Mouse (Mus musculus) CH12.LX (cell line): ENCODE data around the gene Col4a1. TPM values are rescaled to one million over a fixed set of nuclear protein-coding genes. Genes with fewer than 3 reads are reported as not detected.

ENCODE experiments used
- DNase-seq: peaks from one replicate; pipeline ENCODE4 v3.0.0-alpha.2; 2013; ENCODE audit errors: extremely low read depth
- H3K27ac ChIP-seq: 2 replicates; pipeline ENCODE4 v1.5.1; 2012; ENCODE audit warnings: low read depth, mild to moderate bottlenecking, control low read depth, moderate library complexity; ENCODE audit not compliant: insufficient read depth
- H3K27me3 ChIP-seq: replicated peaks from 2 replicates; pipeline ENCODE3; 2012; ENCODE audit warnings: inconsistent platforms
- H3K36me3 ChIP-seq, 2 experiments: replicated peaks in 1 of 2; 2 replicates each; pipeline versions ENCODE3 to v1.6.1; 2012; ENCODE audit warnings: inconsistent platforms in 1 of 2, low read length in 1 of 2, mild to moderate bottlenecking in 1 of 2, mixed read lengths in 1 of 2, moderate library complexity in 1 of 2; ENCODE audit not compliant: control insufficient read depth in 1 of 2, insufficient read depth in 1 of 2
- H3K4me1 ChIP-seq, 2 experiments: 2 replicates each; pipeline ENCODE4 v1.6.1; 2012; ENCODE audit warnings: inconsistent platforms in 1 of 2, moderate library complexity in 1 of 2; ENCODE audit not compliant: insufficient read depth in 2 of 2, control insufficient read depth in 1 of 2
- H3K4me2 ChIP-seq: 2 replicates; pipeline ENCODE4 v1.6.1; 2012; ENCODE audit warnings: low read depth, mild to moderate bottlenecking, control low read depth; ENCODE audit not compliant: poor library complexity, insufficient read depth, severe bottlenecking
- H3K4me3 ChIP-seq, 3 experiments: fragments of 150-350 bp in 1 of 3; sonication (generic) in 1 of 3; replicated peaks in 1 of 3; 2 replicates each; pipeline versions ENCODE3 to v1.5.1; 2011 to 2012; ENCODE audit warnings: low read depth in 2 of 3, low read length in 2 of 3, mild to moderate bottlenecking in 2 of 3, moderate library complexity in 2 of 3, control low read depth in 1 of 3, improper control_type of control experiment in 1 of 3, inconsistent platforms in 1 of 3, mixed read lengths in 1 of 3; ENCODE audit not compliant: poor library complexity in 1 of 3
- H3K79me2 ChIP-seq: replicated peaks from 2 replicates; pipeline ENCODE4 v1.6.1; 2012; ENCODE audit warnings: mild to moderate bottlenecking, moderate library complexity; ENCODE audit not compliant: control insufficient read depth, poor library complexity, insufficient read depth, severe bottlenecking; ENCODE audit errors: extremely low read depth
- H3K9ac ChIP-seq: 2 replicates; pipeline ENCODE4 v1.6.1; 2012; ENCODE audit warnings: low read depth, mild to moderate bottlenecking, control low read depth, moderate library complexity; ENCODE audit not compliant: insufficient read depth
- H3K9me3 ChIP-seq: replicated peaks from 2 replicates; pipeline ENCODE3; 2012; ENCODE audit warnings: low read length, inconsistent platforms, mixed read lengths
- BHLHE40 ChIP-seq: IDR thresholded peaks from 2 replicates; pipeline ENCODE4 v1.6.1; 2011; ENCODE audit warnings: mild to moderate bottlenecking, low read depth, low read length, improper control_type of control experiment
- CHD1 ChIP-seq: IDR thresholded peaks from 2 replicates; pipeline ENCODE4 v1.6.1; 2012; ENCODE audit warnings: low read depth, low read length, improper control_type of control experiment, inconsistent platforms
- CHD2 ChIP-seq: IDR thresholded peaks from 2 replicates; pipeline ENCODE4 v1.6.1; 2011; ENCODE audit warnings: low read length, improper control_type of control experiment
- CTCF ChIP-seq, 2 experiments: IDR thresholded peaks in 1 of 2; conservative IDR thresholded peaks in 1 of 2; 2 replicates each; pipeline ENCODE4 v1.5.1; 2011 to 2012; ENCODE audit warnings: low read depth in 2 of 2, low read length in 2 of 2, improper control_type of control experiment in 1 of 2, inconsistent platforms in 1 of 2, mild to moderate bottlenecking in 1 of 2, moderate library complexity in 1 of 2
- ETS1 ChIP-seq: conservative IDR thresholded peaks from 2 replicates; pipeline ENCODE4 v1.6.1; 2012; ENCODE audit warnings: low read depth, mild to moderate bottlenecking, inconsistent platforms, low read length, improper control_type of control experiment, moderate library complexity
- GABPA ChIP-seq: IDR thresholded peaks from 2 replicates; pipeline ENCODE4 v1.6.1; 2012; ENCODE audit warnings: low read depth, low read length, improper control_type of control experiment, inconsistent platforms; ENCODE audit not compliant: insufficient replicate concordance
- IRF4 ChIP-seq: IDR thresholded peaks from 2 replicates; pipeline ENCODE4 v1.6.1; 2014; ENCODE audit warnings: low read depth, mild to moderate bottlenecking, inconsistent platforms, low read length, improper control_type of control experiment
- JUN ChIP-seq: IDR thresholded peaks from 2 replicates; pipeline ENCODE4 v1.6.1; 2011; ENCODE audit warnings: low read depth, mild to moderate bottlenecking, low read length, improper control_type of control experiment, moderate library complexity; ENCODE audit not compliant: insufficient read depth
- KAT2A ChIP-seq: IDR thresholded peaks from 2 replicates; pipeline ENCODE4 v1.6.1; 2012; ENCODE audit warnings: low read length, improper control_type of control experiment, inconsistent platforms; ENCODE audit not compliant: insufficient replicate concordance
- MAX ChIP-seq: IDR thresholded peaks from 2 replicates; pipeline ENCODE4 v1.6.1; 2011; ENCODE audit warnings: low read length, improper control_type of control experiment
- MXI1 ChIP-seq: IDR thresholded peaks from 2 replicates; pipeline ENCODE4 v1.6.1; 2011; ENCODE audit warnings: mild to moderate bottlenecking, low read depth, low read length, improper control_type of control experiment
- PAX5 ChIP-seq: IDR thresholded peaks from 2 replicates; pipeline ENCODE4 v1.6.1; 2012; ENCODE audit warnings: low read length, inconsistent platforms, mixed read lengths
- POLR2A ChIP-seq: IDR thresholded peaks from 2 replicates; pipeline ENCODE4 v1.6.1; 2011; ENCODE audit warnings: low read depth, mild to moderate bottlenecking, improper control_type of control experiment, low read length
- POLR2AphosphoS2 ChIP-seq: IDR thresholded peaks from 2 replicates; pipeline ENCODE4 v1.6.1; 2011; ENCODE audit warnings: low read depth, low read length, improper control_type of control experiment
- RAD21 ChIP-seq: IDR thresholded peaks from 2 replicates; pipeline ENCODE4 v1.6.1; 2011; ENCODE audit warnings: low read depth, mild to moderate bottlenecking, low read length, improper control_type of control experiment, moderate library complexity
- SMC3 ChIP-seq: IDR thresholded peaks from 2 replicates; pipeline ENCODE4 v1.6.1; 2011; ENCODE audit warnings: low read depth, low read length, improper control_type of control experiment
- TCF12 ChIP-seq: IDR thresholded peaks from 2 replicates; pipeline ENCODE4 v1.6.1; 2014; ENCODE audit warnings: low read depth, mild to moderate bottlenecking, inconsistent platforms, low read length, improper control_type of control experiment
- UBTF ChIP-seq: IDR thresholded peaks from 2 replicates; pipeline ENCODE4 v1.6.1; 2012; ENCODE audit warnings: low read depth, mild to moderate bottlenecking, inconsistent platforms, low read length, improper control_type of control experiment, moderate library complexity
- USF1 ChIP-seq: IDR thresholded peaks from 2 replicates; pipeline ENCODE4 v1.6.1; 2014; ENCODE audit warnings: low read depth, mild to moderate bottlenecking, inconsistent platforms, low read length, improper control_type of control experiment
- ZC3H11A ChIP-seq: IDR thresholded peaks from 2 replicates; pipeline ENCODE4 v1.6.1; 2012; ENCODE audit warnings: low read depth, mild to moderate bottlenecking, inconsistent platforms, low read length, improper control_type of control experiment
- ZKSCAN1 ChIP-seq: IDR thresholded peaks from 2 replicates; pipeline ENCODE4 v1.6.1; 2012; ENCODE audit warnings: low read depth, inconsistent platforms, low read length, improper control_type of control experiment, borderline replicate concordance
- dilution Hi-C: fragments of 300-500 bp; cut with MboI; formaldehyde crosslinking; loops from 2 replicates; pipeline ENCODE4 v1.14.3; 2020; ENCODE audit warnings: low sequenced_read_pairs; ENCODE audit not compliant: extremely low pct_unique_long_range_greater_than_20kb, extremely low pct_ligation_motif_present
- in situ Hi-C: fragments of 300-500 bp; cut with MboI; formaldehyde crosslinking; loops from 3 replicates; pipeline ENCODE4 v1.14.3; 2019; ENCODE audit warnings: low sequenced_read_pairs, low pct_ligation_motif_present, low pct_unique_long_range_greater_than_20kb, mixed read lengths
- polyA plus RNA-seq: library from polyadenylated mRNA; unstranded; fragments of >175 nt; gene quantifications from 2 replicates; pipeline ENCODE4 v1.2.1, GENCODE M21; 2012; ENCODE audit warnings: low read depth; ENCODE audit not compliant: insufficient read length
- total RNA-seq, 2 experiments: library from RNA; depleted of rRNA; stranded (reverse); fragments of 300-350 nt in 1 of 2; fragments of >200 nt in 1 of 2; gene quantifications; 2 replicates each; pipeline ENCODE4 v1.2.3; 2012 to 2014

Col4a1 gene
- total and polyA plus RNA-seq, 3 experiments, result 0.04 to 0.27 (median 0.13) TPM

GRCm38 (mm10) chr8:11311681-11312348 lies 811 bp downstream of the Col4a1 start:
- Histone ChIP-seq H3K4me3 (no peak overlapping the region), H3K4me1 (peaks cover 0 to 8% of the 10 kb centered on the region in 2 experiments; a peak in 2 of 4 replicates), H3K27me3 (peaks cover 11% of the 10 kb centered on the region), H3K4me2 (no peak overlapping the region), H3K9me3 (no peaks in the 10 kb centered on the region), H3K9ac (no peak overlapping the region), H3K79me2 (no peaks in the 10 kb centered on the region), H3K27ac (no peak overlapping the region), H3K36me3 (no peaks in the 10 kb centered on the region)
- dilution Hi-C loops, result no loop called here
- TF ChIP-seq ETS1, result no peak
- TF ChIP-seq POLR2A, result no peak
- TF ChIP-seq CTCF (conservative IDR thresholded peaks at IDR 0.05 in 1 of 2, IDR thresholded peaks at IDR 0.05 in 1 of 2; ENCODE audit: low read depth in 2 of 2, low read length in 2 of 2), result no peak
- no peak for TF ChIP-seq ZKSCAN1
- no peak for TF ChIP-seq RAD21
- no peak for TF ChIP-seq KAT2A
- no peak for TF ChIP-seq IRF4
- TF ChIP-seq BHLHE40, result no peak
- TF ChIP-seq MXI1, result no peak
- no peak for TF ChIP-seq MAX
- in situ Hi-C loops, result no loop called here
- no peak for DNase-seq

- DNase-seq, result no peak
- H3K27me3 ChIP-seq, result peaks cover 10% of the 10 kb centered on the region
- H3K79me2 ChIP-seq, result no peaks in the 10 kb centered on the region
- no peaks in the 10 kb centered on the region for H3K4me1 ChIP-seq
- TF ChIP-seq JUN, result no peak
- TF ChIP-seq UBTF, result no peak
- TF ChIP-seq CTCF (conservative IDR thresholded peaks at IDR 0.05 in 1 of 2, IDR thresholded peaks at IDR 0.05 in 1 of 2; ENCODE audit: low read depth in 2 of 2, low read length in 2 of 2), result no peak
- TF ChIP-seq TCF12, result no peak
- no peak for TF ChIP-seq POLR2AphosphoS2
- no peak for TF ChIP-seq SMC3
- no peak for TF ChIP-seq BHLHE40
- TF ChIP-seq CHD1, result no peak
- no peak for TF ChIP-seq ZKSCAN1
- no peak for TF ChIP-seq ETS1
- TF ChIP-seq USF1, result no peak
- no peak for TF ChIP-seq POLR2A
- no peak for TF ChIP-seq PAX5
- TF ChIP-seq MXI1, result no peak
- no peak for TF ChIP-seq ZC3H11A
- TF ChIP-seq GABPA, result no peak
- no peak for TF ChIP-seq CHD2
- TF ChIP-seq, all 38 proteins: peak for 0
- H3K27ac ChIP-seq, result no peak overlapping the region
- H3K36me3 ChIP-seq, result no peaks in the 10 kb centered on the region
- dilution Hi-C loops (no loop called here), in situ Hi-C loops (no loop called here)
- H3K4me3 ChIP-seq, result no peak overlapping the region
- no peak overlapping the region for H3K4me2 ChIP-seq
- H3K9me3 ChIP-seq, result no peaks in the 10 kb centered on the region
- H3K9ac ChIP-seq, result no peak overlapping the region
Observed at GRCm38 (mm10) chr8:11310049-11310448, 2.6 kb downstream of the Col4a1 start.
